Mouse (Mus musculus) hindbrain, embryonic 13.5 days (tissue): ENCODE results near the gene Rbm46. TPM values are rescaled to one million over a fixed set of nuclear protein-coding genes. Genes with fewer than 3 reads are reported as not detected.

Experiments used
- ATAC-seq: fragments of 200-750 bp; cut with Nextera tagmentation; 2 replicates; pipeline ENCODE4 v1.8.0; 2017; ENCODE audit warnings: moderate TSS enrichment; ENCODE audit not compliant: low FRiP score
- H3K27ac ChIP-seq: fragments of 300-500 bp; sonication (generic); 2 replicates; pipeline ENCODE4 v1.5.1; 2015; ENCODE audit warnings: inconsistent platforms, mild to moderate bottlenecking, moderate library complexity
- H3K27me3 ChIP-seq: fragments of 300-500 bp; sonication (generic); 2 replicates; pipeline ENCODE4 v1.6.1; 2015; ENCODE audit warnings: mild to moderate bottlenecking, inconsistent platforms
- H3K36me3 ChIP-seq: fragments of 300-500 bp; sonication (generic); 2 replicates; pipeline ENCODE4 v1.6.1; 2015; ENCODE audit warnings: mild to moderate bottlenecking, inconsistent platforms
- H3K4me1 ChIP-seq: fragments of 300-500 bp; sonication (generic); replicated peaks from 2 replicates; pipeline ENCODE4 v1.6.1; 2015; ENCODE audit warnings: inconsistent platforms
- H3K4me2 ChIP-seq: fragments of 300-500 bp; sonication (generic); 2 replicates; pipeline ENCODE4 v1.6.1; 2015; ENCODE audit warnings: inconsistent platforms, mild to moderate bottlenecking, moderate library complexity
- H3K4me3 ChIP-seq: fragments of 300-500 bp; sonication (generic); 2 replicates; pipeline ENCODE4 v1.5.1; 2015; ENCODE audit warnings: mild to moderate bottlenecking, inconsistent platforms
- H3K9ac ChIP-seq: fragments of 300-500 bp; sonication (generic); 2 replicates; pipeline ENCODE4 v1.6.1; 2015; ENCODE audit warnings: mild to moderate bottlenecking, inconsistent platforms
- H3K9me3 ChIP-seq: fragments of 300-500 bp; sonication (generic); 2 replicates; pipeline ENCODE4 v1.6.1; 2016; ENCODE audit warnings: inconsistent platforms
- WGBS: fragments of 180-500 bp; shearing (Covaris S2); methylation state at CpG from one replicate; pipeline ENCODE4 v1.1.7; 2015; 5-methylcytosine and 5-hydroxymethylcytosine counted together
- polyA plus RNA-seq: library from polyadenylated mRNA; unstranded; fragments of >200 nt; fragmentation: Nextera tagmentation; extraction: Ambion mirVana; gene quantifications from 2 replicates; pipeline ENCODE4 v1.2.1, GENCODE M21; 2015

Gene Rbm46
- polyA plus RNA-seq, 1 experiment from 2014 or later = 2.3 TPM

DNA sequence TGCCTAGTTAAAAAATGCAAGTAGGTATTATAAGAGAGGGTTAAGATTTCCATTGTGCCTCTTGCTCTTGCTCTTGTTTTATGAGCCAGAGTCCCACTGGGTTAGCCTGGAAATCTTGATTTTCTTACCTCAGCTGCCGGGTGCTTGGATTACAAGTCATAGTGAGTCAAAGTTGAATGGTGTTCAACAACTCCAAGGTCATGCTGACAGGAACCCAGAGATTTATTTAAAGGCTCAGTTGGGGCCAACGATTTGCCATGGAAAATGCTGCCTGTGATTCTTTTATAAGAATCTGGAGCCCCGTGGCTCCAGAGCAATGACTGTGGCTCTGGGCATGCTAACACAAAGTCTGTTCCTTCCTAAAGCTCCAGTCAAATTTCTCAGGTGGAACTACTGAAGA, 64.4 kb downstream of the Rbm46 start:
- Histone ChIP-seq H3K4me3 (no peak overlapping the region), H3K9ac (no peak overlapping the region), H3K4me1 (no peaks in the 10 kb centered on the region), H3K9me3 (no peaks in the 10 kb centered on the region), H3K27me3 (no peaks in the 10 kb centered on the region), H3K4me2 (no peak overlapping the region), H3K36me3 (no peaks in the 10 kb centered on the region), H3K27ac (no peak overlapping the region)
- WGBS = 79% methylated on average over 3 of the region's 3 CpGs
- no peak for ATAC-seq

DNA sequence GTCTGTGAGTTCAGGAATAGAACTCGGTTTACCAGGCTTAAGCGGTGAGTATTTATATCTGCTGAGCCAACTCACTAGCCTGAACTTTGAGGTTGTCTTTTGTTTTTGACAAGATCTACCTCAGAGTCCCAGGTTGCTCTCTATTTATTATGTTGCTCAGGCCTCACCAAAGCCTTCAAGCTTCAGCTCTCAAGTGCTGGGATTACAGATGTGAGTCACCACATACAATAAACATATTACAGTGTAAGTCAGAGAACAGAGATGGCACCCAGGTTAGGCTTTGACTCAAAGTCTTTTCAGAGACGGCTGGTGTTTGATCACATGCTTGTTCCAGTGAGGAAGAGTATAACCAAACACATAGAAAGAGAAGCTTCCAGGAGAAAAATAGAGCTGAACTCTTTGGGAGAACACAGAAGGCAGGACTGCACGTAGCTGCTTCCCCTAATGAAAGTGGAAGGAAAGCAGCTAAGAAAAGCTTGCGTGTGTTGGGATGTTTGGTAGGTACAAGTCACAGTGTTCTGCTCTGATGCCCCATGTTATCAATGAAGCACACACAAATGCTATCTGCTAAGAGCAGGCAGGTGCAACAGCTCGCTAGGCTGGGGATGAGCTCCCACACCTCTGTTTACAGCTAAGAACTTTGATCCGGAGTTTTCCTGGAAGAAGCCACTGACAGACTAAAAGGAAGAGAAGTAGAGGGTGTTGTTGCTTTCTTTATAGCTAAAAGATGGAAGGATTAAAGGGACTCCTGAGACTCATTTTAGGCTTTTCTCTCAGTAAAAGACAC, 65.8 kb downstream of the Rbm46 start:
- no peaks in the 10 kb centered on the region for H3K36me3 ChIP-seq
- H3K4me3 ChIP-seq = no peak overlapping the region
- H3K4me2 ChIP-seq = no peak overlapping the region
- no peak overlapping the region for H3K27ac ChIP-seq
- no peaks in the 10 kb centered on the region for H3K9me3 ChIP-seq
- H3K4me1 ChIP-seq = no peaks in the 10 kb centered on the region
- no peaks in the 10 kb centered on the region for H3K27me3 ChIP-seq
- no peak for ATAC-seq
- 90% methylated on average over 7 of the region's 7 CpGs for WGBS
- H3K9ac ChIP-seq = no peak overlapping the region

DNA sequence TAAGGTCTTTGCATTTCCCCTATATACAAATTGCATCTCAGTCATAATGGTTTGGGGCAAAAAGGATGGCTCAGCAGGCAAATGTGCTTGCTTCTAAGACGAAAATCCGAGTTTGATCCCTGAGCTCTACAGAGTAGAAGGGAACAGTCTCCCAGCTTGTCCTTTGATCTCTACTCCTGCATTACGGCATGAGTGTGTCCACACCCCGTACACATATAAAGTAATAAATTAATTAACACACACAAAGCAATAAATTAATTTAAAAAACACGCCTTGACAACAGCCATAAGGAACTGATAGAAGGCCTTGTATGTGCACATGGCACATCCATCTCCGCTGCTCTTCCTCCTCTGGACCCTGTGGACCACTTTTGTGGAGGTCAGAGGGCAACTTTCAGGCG, 66.5 kb downstream of the Rbm46 start:
- Histone ChIP-seq H3K4me2 (no peak overlapping the region), H3K27ac (no peak overlapping the region), H3K9ac (no peak overlapping the region), H3K4me1 (no peaks in the 10 kb centered on the region), H3K4me3 (no peak overlapping the region), H3K9me3 (no peaks in the 10 kb centered on the region), H3K27me3 (no peaks in the 10 kb centered on the region), H3K36me3 (no peaks in the 10 kb centered on the region)
- 89% methylated on average over 7 of the region's 7 CpGs for WGBS
- no peak for ATAC-seq

DNA sequence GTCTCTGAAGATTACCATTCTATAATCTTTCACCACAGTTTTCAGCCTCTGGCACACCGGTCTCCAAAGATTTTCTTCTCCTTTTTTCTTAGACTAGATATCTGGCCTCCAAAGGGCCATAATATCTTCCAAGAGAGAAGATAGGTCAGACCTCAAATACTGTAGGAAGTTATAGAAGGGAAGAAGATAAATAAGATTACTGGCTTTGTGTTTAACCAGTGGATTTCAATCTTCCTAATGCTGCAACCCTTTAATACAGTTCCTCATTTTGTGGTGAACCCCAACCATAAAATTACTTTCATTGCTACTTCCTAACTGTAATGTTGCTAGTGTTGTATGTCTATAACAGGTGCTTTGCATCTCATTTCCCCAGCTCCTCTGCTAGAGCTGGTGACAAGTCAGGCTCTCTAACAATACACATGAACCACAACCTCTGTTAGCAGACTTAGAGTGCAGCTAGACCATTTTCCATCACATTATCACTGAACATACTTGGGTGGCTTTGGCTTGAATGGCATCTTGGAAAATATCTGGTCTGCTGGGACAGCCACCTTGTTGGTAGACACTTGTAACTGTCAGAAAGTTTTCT, 67.9 kb downstream of the Rbm46 start:
- H3K36me3 ChIP-seq = no peaks in the 10 kb centered on the region
- no peak for ATAC-seq
- 94% methylated on average over 1 of the region's 1 CpGs for WGBS
- H3K9ac ChIP-seq = no peak overlapping the region
- H3K4me3 ChIP-seq = no peak overlapping the region
- H3K9me3 ChIP-seq = no peaks in the 10 kb centered on the region
- H3K4me1 ChIP-seq = no peaks in the 10 kb centered on the region
- H3K27me3 ChIP-seq = no peaks in the 10 kb centered on the region
- no peak overlapping the region for H3K27ac ChIP-seq
- H3K4me2 ChIP-seq = no peak overlapping the region

DNA sequence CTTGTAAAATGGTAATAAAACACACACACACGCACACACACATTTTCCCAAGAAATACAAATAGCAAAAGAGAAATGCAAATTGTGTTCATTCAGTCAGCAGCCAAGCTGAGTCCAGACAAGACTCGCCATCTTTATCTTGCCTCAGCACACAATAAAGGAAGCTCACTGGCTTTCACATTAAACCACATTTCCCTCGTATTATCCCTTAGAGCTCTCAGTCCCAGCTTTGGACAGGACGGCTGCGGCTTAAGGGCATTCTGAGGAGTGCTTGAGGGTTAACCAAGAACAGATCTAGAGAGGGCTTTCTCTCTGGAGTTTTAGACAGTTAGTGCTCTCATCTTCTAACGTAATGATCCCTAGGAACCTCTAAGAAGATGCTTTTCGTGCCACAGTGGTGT, 71.0 kb downstream of the Rbm46 start:
- no peak overlapping the region for H3K9ac ChIP-seq
- H3K4me3 ChIP-seq = no peak overlapping the region
- H3K9me3 ChIP-seq = no peaks in the 10 kb centered on the region
- H3K27ac ChIP-seq = no peak overlapping the region
- no peaks in the 10 kb centered on the region for H3K4me1 ChIP-seq
- no peak overlapping the region for H3K4me2 ChIP-seq
- no peak for ATAC-seq
- H3K36me3 ChIP-seq = no peaks in the 10 kb centered on the region
- no peaks in the 10 kb centered on the region for H3K27me3 ChIP-seq
- WGBS = 84% methylated on average over 7 of the region's 7 CpGs

DNA sequence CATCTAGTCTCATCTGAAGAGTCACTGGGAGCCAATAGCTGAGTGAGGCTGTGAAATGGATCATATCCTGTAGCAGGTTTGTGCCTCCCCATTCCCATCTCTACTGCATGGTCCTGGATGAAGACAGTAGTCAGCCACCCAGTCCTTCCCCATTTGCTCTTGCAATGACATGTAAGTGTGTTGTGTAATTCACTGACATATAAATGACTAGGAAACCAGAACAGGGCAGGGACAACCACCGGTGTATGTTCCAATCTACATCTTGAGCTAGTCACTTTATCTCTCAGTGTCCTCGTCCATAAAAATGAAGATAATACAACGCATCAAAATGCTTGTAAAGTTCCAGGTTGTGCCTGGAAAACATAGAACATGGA, 75.8 kb downstream of the Rbm46 start:
- no peak overlapping the region for H3K4me3 ChIP-seq
- no peaks in the 10 kb centered on the region for H3K4me1 ChIP-seq
- WGBS = 91% methylated on average over 3 of the region's 3 CpGs
- H3K4me2 ChIP-seq = no peak overlapping the region
- no peaks in the 10 kb centered on the region for H3K27me3 ChIP-seq
- no peak overlapping the region for H3K27ac ChIP-seq
- H3K9me3 ChIP-seq = no peaks in the 10 kb centered on the region
- H3K36me3 ChIP-seq = no peaks in the 10 kb centered on the region
- ATAC-seq = no peak
- no peak overlapping the region for H3K9ac ChIP-seq

DNA sequence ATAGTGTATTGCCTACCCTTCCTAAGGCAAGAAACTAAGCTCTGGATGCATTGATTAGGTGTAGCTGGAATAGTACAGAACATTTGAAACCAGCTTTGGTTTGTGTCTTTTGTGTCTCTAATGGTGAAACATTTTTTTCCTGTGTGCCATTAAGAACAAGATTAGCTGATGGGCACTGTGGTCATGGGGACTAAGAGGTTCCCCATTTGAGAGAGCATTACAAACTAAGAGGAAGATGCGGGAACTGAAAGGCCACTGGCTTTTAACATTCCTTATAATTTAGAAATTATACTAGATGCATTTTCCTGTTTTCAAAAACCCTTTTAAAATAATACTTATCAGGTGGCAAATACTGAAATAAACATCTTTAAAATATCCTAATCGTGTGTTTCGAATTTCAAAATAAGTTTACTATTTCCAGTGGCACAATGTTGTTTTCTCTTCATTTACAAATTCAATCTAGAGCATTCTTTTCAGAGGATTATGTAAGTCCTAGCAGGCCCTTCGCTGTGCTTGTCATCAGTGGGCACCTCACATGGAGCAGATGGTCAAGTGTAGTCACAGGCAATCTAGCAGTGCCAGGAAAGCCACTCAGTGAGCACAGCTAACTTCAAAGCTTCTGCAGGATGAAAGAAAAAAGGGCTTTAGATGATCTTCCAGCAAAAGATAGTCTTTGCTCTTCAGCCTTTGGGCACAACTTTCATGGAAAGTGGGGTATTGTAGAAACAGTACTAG, 76.4 kb downstream of the Rbm46 start:
- Histone ChIP-seq H3K27ac (no peak overlapping the region), H3K9ac (no peak overlapping the region), H3K4me1 (no peaks in the 10 kb centered on the region), H3K4me2 (no peak overlapping the region), H3K4me3 (no peak overlapping the region), H3K9me3 (no peaks in the 10 kb centered on the region), H3K27me3 (no peaks in the 10 kb centered on the region), H3K36me3 (no peaks in the 10 kb centered on the region)
- ATAC-seq = no peak
- 87% methylated on average over 4 of the region's 4 CpGs for WGBS

DNA sequence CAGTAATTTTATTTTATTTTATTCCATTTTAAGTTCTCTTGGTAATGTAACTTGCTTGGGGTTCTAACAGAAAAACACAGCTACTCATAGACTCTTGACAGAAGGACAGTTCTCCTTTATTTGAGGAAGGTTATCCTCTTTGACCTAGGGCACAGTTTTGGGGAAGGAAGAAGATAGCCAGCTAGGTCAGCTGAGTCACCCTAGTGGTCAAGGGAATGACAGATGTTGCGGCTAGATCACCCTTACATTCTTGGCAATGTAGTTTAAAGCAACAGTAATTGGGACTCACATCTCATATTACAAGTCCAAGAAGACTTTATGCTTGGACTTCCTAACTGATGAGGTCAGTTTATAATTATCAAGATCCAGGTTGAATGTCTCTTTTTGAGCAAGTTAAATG, 82.6 kb downstream of the Rbm46 start:
- H3K9me3 ChIP-seq = no peaks in the 10 kb centered on the region

DNA sequence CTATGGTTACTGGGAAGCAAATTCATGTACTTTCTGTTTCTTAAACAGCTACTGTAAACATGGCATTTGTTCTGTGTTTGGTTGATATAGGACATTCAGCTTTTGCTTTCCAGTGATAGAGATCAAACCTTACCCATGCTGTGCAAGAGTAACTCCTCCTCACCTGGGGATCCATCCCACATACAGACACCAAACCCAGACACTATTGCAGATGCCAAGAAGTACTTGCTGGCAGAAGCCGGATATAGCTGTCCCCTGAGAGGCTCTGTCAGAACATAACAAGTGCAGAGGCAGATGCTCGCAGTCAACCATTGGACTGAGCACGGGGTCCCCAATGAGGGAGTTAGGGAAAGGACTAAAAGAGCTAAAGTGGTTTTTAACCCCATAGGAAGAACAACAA, 84.6 kb downstream of the Rbm46 start:
- WGBS = 80% methylated on average over 3 of the region's 3 CpGs
- Histone ChIP-seq H3K9me3 (no peaks in the 10 kb centered on the region), H3K36me3 (no peaks in the 10 kb centered on the region), H3K4me2 (no peak overlapping the region), H3K27me3 (no peaks in the 10 kb centered on the region), H3K27ac (no peak overlapping the region), H3K9ac (no peak overlapping the region), H3K4me1 (no peaks in the 10 kb centered on the region), H3K4me3 (no peak overlapping the region)
- ATAC-seq = no peak

More for the DNA sequence above, 82.6 kb downstream of the Rbm46 start:
- no peak overlapping the region for H3K4me2 ChIP-seq
- no peak overlapping the region for H3K9ac ChIP-seq
- H3K27ac ChIP-seq = no peak overlapping the region
- no peak overlapping the region for H3K4me3 ChIP-seq
- H3K36me3 ChIP-seq = no peaks in the 10 kb centered on the region
- no peak for ATAC-seq
- H3K27me3 ChIP-seq = no peaks in the 10 kb centered on the region
- H3K4me1 ChIP-seq = no peaks in the 10 kb centered on the region
- WGBS = 84% methylated on average over 1 of the region's 1 CpGs

Other genes with a start within 250 kb of the Rbm46 start
- 0.05 and 0.13 TPM in 2 replicates for gene Lrat, start 27.5 kb upstream of the Rbm46 start, polyA plus RNA-seq
- 0.71 TPM in 1 of 2 replicates, not detected in the other for gene Fgg, start 131.2 kb upstream of the Rbm46 start, polyA plus RNA-seq
- 0.16 TPM in 1 of 2 replicates, not detected in the other for gene Fga, start 149.6 kb upstream of the Rbm46 start, polyA plus RNA-seq
- gene Fgb, start 173.4 kb upstream of the Rbm46 start, polyA plus RNA-seq = 0.06 TPM in 1 of 2 replicates, not detected in the other
- 107 and 108 TPM in 2 replicates for gene Plrg1, start 179.0 kb upstream of the Rbm46 start, polyA plus RNA-seq